Mouse (Mus musculus): ENCODE data around the gene Slc5a8.

GRCm38 (mm10) chr10:88968586-88968985, 82.8 kb downstream of the Slc5a8 start:
- TF ChIP-seq EP300 (IDR thresholded peaks at IDR 0.05; ENCODE audit: low read depth) (no peak), CTCF (IDR thresholded peaks at IDR 0.05; ENCODE audit: low read depth) (no peak)

Measured in liver, postnatal 0 days (tissue).